ENCODE assay signal across 16 mouse cellular contexts in genomic region chr10:27344278-27344677, GRCm38 (mm10).
DNase-seq lines count a peak whose midpoint lies in the region; ATAC-seq and TF ChIP-seq lines count a peak whose summit lies in the region.
"Had no signal": no experiment of that assay in that cellular context is flagged by ENCODE, and none has a peak within 500 bp of the region (broad histone marks: within the 10 kb centered on the region; RNA-seq: fewer than 3 reads in every experiment).

No protein-coding gene starts in this region.

- peak; percentile 23 for DNase-seq in R1 (ENCODE audit: low read depth, low spot score)
- peak; percentile 65 for DNase-seq in brain, embryonic 14.5 days (ENCODE audit: low read depth)
- peak; percentile 49 for DNase-seq in midbrain, embryonic 14.5 days
- no peak for DNase-seq in kidney, adult 18-20 months
- no peak for DNase-seq in heart, adult 18-20 months
- no peak for DNase-seq in ovary, postnatal 36 days (ENCODE audit: low spot score)
- DNase-seq: cerebellum, adult 2 months; heart, adult 11 months; right cerebral cortex, postnatal 14 days; thymus, adult 18-20 months had no signal

- H3K9me3 ChIP-seq in forebrain, embryonic 15.5 days: no peaks in the 10 kb centered on the region
- H3K9me3 ChIP-seq in midbrain, embryonic 14.5 days (ENCODE audit: control insufficient read depth, low read length): no peaks in the 10 kb centered on the region
- H3K9me3 ChIP-seq: embryonic facial prominence, embryonic 15.5 days; liver, embryonic 12.5 days; megakaryocyte, embryonic 14.5 days had no signal

- no peaks in the 10 kb centered on the region for H3K27me3 ChIP-seq in forebrain, embryonic 15.5 days
- H3K27me3 ChIP-seq in midbrain, embryonic 14.5 days (ENCODE audit: control insufficient read depth, insufficient read depth, low read length): no peaks in the 10 kb centered on the region
- H3K27me3 ChIP-seq: embryonic facial prominence, embryonic 15.5 days; liver, embryonic 12.5 days; megakaryocyte, embryonic 14.5 days had no signal

- WGBS in forebrain, embryonic 15.5 days: 35% methylated on average over 7 of the region's 7 CpGs
- 30% methylated on average over 7 of the region's 7 CpGs for WGBS in midbrain, embryonic 14.5 days

- no peak overlapping the region for H3K9ac ChIP-seq in forebrain, embryonic 15.5 days (replicated peaks)
- H3K9ac ChIP-seq in midbrain, embryonic 14.5 days (replicated peaks; ENCODE audit: low read length): no peak overlapping the region
- H3K9ac ChIP-seq: embryonic facial prominence, embryonic 15.5 days; liver, embryonic 12.5 days had no signal

- peak; percentile 48; the same call in 1 of the 2 replicates for ATAC-seq in forebrain, embryonic 15.5 days (replicated peaks)
- ATAC-seq in midbrain, embryonic 14.5 days (ENCODE audit: low FRiP score, low TSS enrichment): no peak
- ATAC-seq: liver, embryonic 12.5 days; lung, postnatal 0 days had no signal

- TF ChIP-seq POLR2A in brain, embryonic 14.5 days (IDR thresholded peaks at IDR 0.05; ENCODE audit: borderline replicate concordance, extremely low read depth, insufficient read depth, insufficient read length, poor library complexity, severe bottlenecking): no peak

- no peak overlapping the region for H3K4me2 ChIP-seq in forebrain, embryonic 15.5 days (replicated peaks)
- no peak overlapping the region for H3K4me2 ChIP-seq in midbrain, embryonic 14.5 days (ENCODE audit: low read length)
- H3K4me2 ChIP-seq: embryonic facial prominence, embryonic 15.5 days; liver, embryonic 12.5 days had no signal

- H3K4me1 ChIP-seq in forebrain, embryonic 15.5 days: no peaks in the 10 kb centered on the region
- no peaks in the 10 kb centered on the region for H3K4me1 ChIP-seq in midbrain, embryonic 14.5 days (ENCODE audit: control insufficient read depth, insufficient read depth, low read length)
- H3K4me1 ChIP-seq: embryonic facial prominence, embryonic 15.5 days; liver, embryonic 12.5 days; megakaryocyte, embryonic 14.5 days had no signal

- no peak for TF ChIP-seq CTCF in brain, embryonic 14.5 days (IDR thresholded peaks at IDR 0.05; ENCODE audit: borderline replicate concordance, extremely low read depth, insufficient read depth, insufficient read length)

- no peak overlapping the region for H3K27ac ChIP-seq in forebrain, embryonic 15.5 days (replicated peaks)
- no peak overlapping the region for H3K27ac ChIP-seq in midbrain, embryonic 14.5 days (replicated peaks; ENCODE audit: low read depth, low read length)
- H3K27ac ChIP-seq: embryonic facial prominence, embryonic 15.5 days; kidney, postnatal 0 days; liver, embryonic 12.5 days had no signal

- no peaks in the 10 kb centered on the region for H3K36me3 ChIP-seq in forebrain, embryonic 15.5 days
- H3K36me3 ChIP-seq in midbrain, embryonic 14.5 days (ENCODE audit: control insufficient read depth, insufficient read depth, low read length): no peaks in the 10 kb centered on the region
- H3K36me3 ChIP-seq: liver, embryonic 12.5 days had no signal

- no peak overlapping the region for H3K4me3 ChIP-seq in forebrain, embryonic 15.5 days
- no peak overlapping the region for H3K4me3 ChIP-seq in midbrain, embryonic 14.5 days (replicated peaks; ENCODE audit: low read depth, low read length)
- H3K4me3 ChIP-seq: embryonic facial prominence, embryonic 15.5 days; liver, embryonic 12.5 days; megakaryocyte, embryonic 14.5 days had no signal

Comparison
In these comparisons a context has a peak if more than half of its experiments do, and no peak if none do; other contexts are left out.
1. DNase-seq: peak in R1 (single experiment), brain, embryonic 14.5 days (single experiment) and midbrain, embryonic 14.5 days (single experiment); none in kidney, adult 18-20 months (single experiment), heart, adult 18-20 months (0 of 2) and ovary, postnatal 36 days (single experiment).